8 mouse cellular contexts compared by ENCODE assay signal in the genomic region with DNA sequence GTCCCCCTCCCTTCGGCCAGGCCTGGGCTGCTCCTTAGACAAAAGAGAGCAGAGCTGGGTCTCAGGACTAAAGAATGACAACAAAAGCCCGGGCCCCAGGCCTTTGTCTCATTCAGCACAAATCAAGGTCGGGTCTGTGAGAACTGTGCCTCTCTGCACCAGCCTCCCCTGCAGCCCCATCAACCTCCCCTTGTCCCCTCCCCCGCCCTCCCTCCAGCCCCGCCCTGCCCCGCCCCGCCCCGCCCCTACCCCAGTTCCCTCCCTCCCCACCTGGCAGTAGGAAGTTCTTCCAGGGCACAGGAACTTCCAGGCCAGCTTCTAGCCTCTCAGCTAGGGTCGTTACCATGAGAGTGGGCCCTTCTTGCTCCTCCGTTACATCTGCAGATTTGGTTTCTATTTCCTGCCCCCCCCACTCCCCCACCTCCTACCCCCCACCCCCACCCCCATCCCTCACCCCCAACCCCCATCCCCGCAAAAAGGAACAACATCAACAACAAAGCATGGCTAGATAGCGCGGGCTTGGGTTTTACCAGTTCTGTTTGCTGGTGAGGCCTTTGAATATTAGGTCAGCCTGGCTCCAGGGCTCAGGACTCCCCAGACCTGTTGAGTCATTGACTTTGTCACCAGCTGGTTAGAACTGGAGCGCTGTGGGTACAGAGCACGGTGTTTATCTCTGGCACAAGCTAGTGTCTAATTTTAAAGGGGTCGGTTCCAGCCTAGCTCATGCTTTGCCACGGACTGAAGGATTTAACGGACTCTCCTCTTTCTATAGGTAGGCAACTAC.
DNase-seq lines count a peak whose midpoint lies in the region; ATAC-seq and TF ChIP-seq lines count a peak whose summit lies in the region.

No protein-coding gene starts in this region.

- H3K27ac ChIP-seq in ES-Bruce4 (ENCODE audit: insufficient read depth, low read length): peak overlapping the region; percentile 98
- peak overlapping the region; percentile 93 for H3K27ac ChIP-seq in hindbrain, embryonic 10.5 days
- H3K27ac ChIP-seq in limb, embryonic 15.5 days: no peak overlapping the region

- DNase-seq in adrenal gland, postnatal 25 days: peak; percentile 35
- peak; percentile 91 for DNase-seq in hindbrain, embryonic 10.5 days (ENCODE audit: low spot score)
- peak; percentile 96 for DNase-seq in retina, postnatal 1 day
- no peak for DNase-seq in gastrocnemius, postnatal 25 days
- no peak for DNase-seq in lung, adult 2 months
- DNase-seq in urinary bladder, postnatal 14 days (ENCODE audit: low spot score): no peak

- no peaks in the 10 kb centered on the region for H3K27me3 ChIP-seq in ES-Bruce4 (ENCODE audit: control insufficient read depth, insufficient read depth, low read length, poor library complexity, severe bottlenecking)
- H3K27me3 ChIP-seq in hindbrain, embryonic 10.5 days (ENCODE audit: insufficient read depth, poor library complexity, severe bottlenecking): 0 out of 2 replicates have a peak, but pooled peaks cover 3% of the 10 kb centered on the region
- H3K27me3 ChIP-seq in limb, embryonic 15.5 days: no peaks in the 10 kb centered on the region

- no peaks in the 10 kb centered on the region for H3K36me3 ChIP-seq in ES-Bruce4 (ENCODE audit: control insufficient read depth, insufficient read depth, low read length, poor library complexity, severe bottlenecking)
- H3K36me3 ChIP-seq in hindbrain, embryonic 10.5 days: no peaks in the 10 kb centered on the region
- no peaks in the 10 kb centered on the region for H3K36me3 ChIP-seq in limb, embryonic 15.5 days

- WGBS in hindbrain, embryonic 10.5 days: 5% methylated on average over 18 of the region's 18 CpGs
- WGBS in limb, embryonic 15.5 days: 29% methylated on average over 13 of the region's 18 CpGs
- WGBS in lung, adult 2 months: 37% methylated on average over 18 of the region's 18 CpGs

- TF ChIP-seq POLR2A in ES-Bruce4 (IDR thresholded peaks at IDR 0.05; ENCODE audit: insufficient read depth, low read length): no peak
- TF ChIP-seq POLR2A in lung, adult 2 months (IDR thresholded peaks at IDR 0.05; ENCODE audit: borderline replicate concordance, extremely low read depth, low read depth, low read length): no peak

- no peak for TF ChIP-seq CTCF in ES-Bruce4 (IDR thresholded peaks at IDR 0.05; ENCODE audit: low read depth, low read length)
- no peak for TF ChIP-seq CTCF in lung, adult 2 months (IDR thresholded peaks at IDR 0.05; ENCODE audit: insufficient read depth, low read length)

- H3K4me1 ChIP-seq in ES-Bruce4 (ENCODE audit: control insufficient read depth, insufficient read depth, low read length): peaks cover 6% of the 10 kb centered on the region
- peaks cover 37% of the 10 kb centered on the region for H3K4me1 ChIP-seq in hindbrain, embryonic 10.5 days (replicated peaks)
- H3K4me1 ChIP-seq in limb, embryonic 15.5 days: peaks cover 14% of the 10 kb centered on the region
- peaks cover 6% of the 10 kb centered on the region; the same call in 1 of the 2 replicates for H3K4me1 ChIP-seq in lung, adult 2 months (ENCODE audit: control insufficient read depth, insufficient read depth, low read length)

- no peak overlapping the region for H3K4me2 ChIP-seq in limb, embryonic 15.5 days

- peak overlapping the region; percentile 43 for H3K9ac ChIP-seq in ES-Bruce4 (ENCODE audit: low read depth, poor library complexity, severe bottlenecking)
- H3K9ac ChIP-seq in limb, embryonic 15.5 days: no peak overlapping the region

- peak; percentile 80; the same call in 1 of the 2 replicates for TF ChIP-seq EP300 in ES-Bruce4 (IDR thresholded peaks at IDR 0.05; ENCODE audit: insufficient read depth, low read depth, low read length)

- H3K4me3 ChIP-seq in ES-Bruce4 (ENCODE audit: low read depth, low read length): peak overlapping the region; percentile 56
- H3K4me3 ChIP-seq in hindbrain, embryonic 10.5 days: peak overlapping the region; percentile 30; the same call in 1 of the 2 replicates
- no peak overlapping the region for H3K4me3 ChIP-seq in limb, embryonic 15.5 days
- no peak overlapping the region for H3K4me3 ChIP-seq in lung, adult 2 months (replicated peaks; ENCODE audit: extremely low read depth, low read depth, low read length)

- 0 out of 2 replicates have a peak, but pooled peaks have one; percentile 14 for ATAC-seq in limb, embryonic 15.5 days (ENCODE audit: insufficient number of reproducible peaks, low FRiP score, low TSS enrichment, low read depth)

- H3K9me3 ChIP-seq in ES-Bruce4 (replicated peaks; ENCODE audit: control insufficient read depth, insufficient read depth, low read length, poor library complexity, severe bottlenecking): no peaks in the 10 kb centered on the region
- no peaks in the 10 kb centered on the region for H3K9me3 ChIP-seq in hindbrain, embryonic 10.5 days
- H3K9me3 ChIP-seq in limb, embryonic 15.5 days: no peaks in the 10 kb centered on the region

Comparison
In these comparisons a context has a peak if more than half of its experiments do, and no peak if none do; other contexts are left out.
1. H3K4me3 ChIP-seq: peak in ES-Bruce4 (single experiment) and hindbrain, embryonic 10.5 days (single experiment); none in limb, embryonic 15.5 days (single experiment) and lung, adult 2 months (single experiment).
2. DNase-seq: peak in adrenal gland, postnatal 25 days (single experiment), hindbrain, embryonic 10.5 days (single experiment) and retina, postnatal 1 day (single experiment); none in gastrocnemius, postnatal 25 days (single experiment), lung, adult 2 months (single experiment) and urinary bladder, postnatal 14 days (single experiment).